Mouse (Mus musculus): ENCODE measurements around the gene Trpc1.

DNA sequence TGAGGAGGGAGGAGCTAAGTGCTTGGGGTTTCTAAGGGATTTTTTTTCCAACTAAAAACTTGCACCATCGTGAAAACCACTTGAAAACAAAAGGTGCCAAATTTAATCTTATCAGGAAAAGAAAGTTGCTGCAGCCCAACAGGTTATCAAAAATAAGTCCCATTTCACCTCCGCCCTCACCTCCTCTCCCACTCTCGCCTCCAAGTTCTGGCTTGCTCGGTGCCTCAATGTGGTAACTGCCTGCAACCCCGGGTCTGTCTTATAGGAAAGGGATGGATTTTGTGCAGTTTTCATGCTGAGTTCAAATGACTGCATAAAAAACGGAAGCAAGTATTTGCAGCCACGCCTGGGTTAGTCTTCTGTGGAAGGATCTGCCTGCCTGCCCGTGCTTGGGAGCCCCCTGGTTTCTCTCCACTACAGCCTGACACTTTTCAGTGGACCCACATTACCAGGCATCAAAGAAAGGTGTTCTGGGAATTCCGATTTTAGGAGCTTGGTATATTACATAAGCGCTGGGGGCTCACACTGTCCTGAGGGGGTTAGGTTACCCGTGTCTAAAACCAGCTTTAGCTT, 56.6 kb downstream of the Trpc1 start:
- TF ChIP-seq KAT2A (conservative IDR thresholded peaks at IDR 0.05; ENCODE audit: low read depth, low read length) (no peak), USF1 (IDR thresholded peaks at IDR 0.05; ENCODE audit: low read depth, low read length) (no peak), UBTF (IDR thresholded peaks at IDR 0.05; ENCODE audit: borderline replicate concordance, insufficient read depth, low read depth, low read length) (no peak), MAX (IDR thresholded peaks at IDR 0.05; ENCODE audit: low read length) (no peak)

Measured in MEL (cell line).